Mouse (Mus musculus): ENCODE measurements around the gene Wfdc5. TPM values are rescaled to one million over a fixed set of nuclear protein-coding genes. Genes with fewer than 3 reads are reported as not detected.
A peak's percentile ranks its signal among the peaks of the same experiment; 100 is the strongest.

Gene Wfdc5
- total RNA-seq, 2 experiments from 2014 or later = not detected

- no peak for DNase-seq (ENCODE audit: low spot score in 2 of 2)
Measured at GRCm38 (mm10) chr2:164131586-164131985, 51.0 kb downstream of the Wfdc5 start.

DNA sequence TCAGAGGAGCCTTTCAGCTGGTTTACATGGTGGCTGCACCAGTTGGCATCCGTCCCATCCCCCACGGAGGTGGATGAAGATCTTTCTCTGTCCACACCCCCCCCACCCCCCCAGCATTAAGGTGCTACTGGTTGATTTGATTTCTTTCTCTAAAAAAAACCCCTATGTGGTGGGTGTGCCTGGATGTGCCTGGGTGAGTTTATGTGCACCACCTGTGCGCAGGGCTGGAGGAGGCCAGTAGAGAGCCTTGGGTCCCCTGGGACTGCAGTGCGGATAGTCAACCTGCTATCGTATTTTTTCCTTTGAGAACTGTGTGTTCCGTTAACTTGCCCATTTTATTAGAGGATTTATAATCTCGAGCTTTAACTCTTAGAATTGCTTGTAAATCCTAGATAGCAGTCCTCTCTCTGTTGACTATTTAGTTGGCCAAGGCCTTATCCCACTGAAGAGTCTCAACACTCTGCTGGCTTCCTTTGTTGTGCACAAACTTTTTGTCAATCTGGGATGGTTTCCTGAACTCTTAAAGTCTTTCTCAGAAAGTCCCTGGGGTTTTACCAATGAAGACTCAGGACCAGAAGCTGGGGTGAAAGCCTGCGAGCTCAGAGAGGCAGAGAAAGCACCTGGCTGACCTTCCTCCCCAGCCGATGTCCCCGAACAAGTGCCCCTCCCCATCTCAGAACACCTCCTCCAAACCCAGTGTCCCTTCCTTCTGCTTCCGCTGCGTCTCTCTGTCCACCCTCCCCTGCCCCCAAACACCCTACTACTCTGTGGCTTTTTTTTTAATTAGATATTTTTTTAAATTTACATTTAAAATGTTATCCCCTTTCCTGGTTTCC, 53.7 kb downstream of the Wfdc5 start:
- no peak for DNase-seq (ENCODE audit: low spot score in 2 of 2)

DNA sequence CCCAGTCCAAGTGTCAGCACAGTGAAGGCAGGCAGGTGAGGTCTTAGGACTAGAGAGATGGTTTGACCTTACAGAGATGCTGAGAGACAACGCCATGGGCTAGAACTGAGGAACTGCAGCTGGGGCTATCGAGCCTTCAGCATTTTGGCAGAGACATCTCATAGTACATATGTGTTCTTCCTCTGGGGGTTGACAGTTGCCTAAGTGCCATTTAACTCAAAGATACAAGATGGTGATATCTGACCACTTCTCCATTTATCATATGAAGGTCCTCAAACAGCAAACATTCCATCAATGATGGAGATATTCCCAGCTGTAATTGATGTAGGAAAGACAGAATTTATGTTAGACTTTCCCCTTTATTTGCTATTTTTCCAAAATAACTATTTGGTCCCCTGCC, 55.2 kb downstream of the Wfdc5 start:
- DNase-seq (ENCODE audit: low spot score in 2 of 2) = no peak

DNA sequence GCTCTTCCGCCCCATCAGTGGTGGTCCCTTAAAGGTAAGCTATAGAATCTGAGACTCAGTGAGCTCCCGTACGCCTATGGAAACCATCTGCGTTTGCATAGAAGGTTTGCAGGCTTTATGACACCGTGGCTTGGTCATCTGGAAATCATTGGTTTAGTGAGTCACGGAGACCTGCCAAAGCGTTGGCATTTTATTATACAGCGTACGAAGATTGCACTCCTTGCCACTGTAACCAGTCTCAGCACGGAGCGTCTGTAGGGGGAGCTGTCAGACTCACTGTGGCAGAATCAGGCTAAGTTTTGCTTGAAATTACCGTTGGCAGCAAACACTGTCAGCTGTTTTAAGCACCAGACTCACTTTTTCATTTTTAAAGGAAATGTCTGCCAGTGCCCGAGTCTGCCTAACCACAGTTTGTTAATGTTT, 56.0 kb downstream of the Wfdc5 start:
- DNase-seq (ENCODE audit: low spot score in 2 of 2) = peak; percentile 68 to 76

Other genes starting within 250 kb of the Wfdc5 start
- 100 to 1,000 TPM; 562 to 599 TPM for gene Ywhab, start 187.8 kb downstream of the Wfdc5 start, total RNA-seq (2021)
- gene Pabpc1l, start 157.3 kb downstream of the Wfdc5 start, total RNA-seq (2021) = 1 to 10 TPM; 1.7 TPM
- gene Stk4, start 112.4 kb downstream of the Wfdc5 start, total RNA-seq (2021) = 10 to 100 TPM; 36.7 to 41.4 TPM
- gene Tomm34, start 111.6 kb downstream of the Wfdc5 start, total RNA-seq (2021) = 10 to 100 TPM; 41.8 to 43.6 TPM
- 1 to 10 TPM; 6.5 to 7.7 TPM for gene Kcns1, start 11.6 kb downstream of the Wfdc5 start, total RNA-seq (2021)
- gene Wfdc12, start 7.9 kb upstream of the Wfdc5 start, total RNA-seq (2021) = not detected
- gene Wfdc15a, start 17.4 kb upstream of the Wfdc5 start, total RNA-seq (2021) = not detected
- gene Wfdc15b, start 38.9 kb upstream of the Wfdc5 start, total RNA-seq (2021) = not detected
- not detected for gene Svs2, start 55.7 kb upstream of the Wfdc5 start, total RNA-seq (2021)
- gene Svs3b, start 73.9 kb upstream of the Wfdc5 start, total RNA-seq (2021) = not detected
- gene Svs4, start 95.7 kb upstream of the Wfdc5 start, total RNA-seq (2021) = not detected
- not detected for gene Svs3a, start 106.5 kb upstream of the Wfdc5 start, total RNA-seq (2021)
- gene Svs6, start 134.0 kb upstream of the Wfdc5 start, total RNA-seq (2021) = not detected
- gene Svs5, start 150.0 kb upstream of the Wfdc5 start, total RNA-seq (2021) = not detected
- gene Slpi, start 206.4 kb upstream of the Wfdc5 start, total RNA-seq (2021) = 1 to 10 TPM; 1.0 to 1.4 TPM
- gene Rbpjl, start 220.4 kb upstream of the Wfdc5 start, total RNA-seq (2021) = under 1 TPM; 0.38 to 0.48 TPM
- gene Matn4, start 222.4 kb upstream of the Wfdc5 start, total RNA-seq (2021) = 10 to 100 TPM; 20.4 to 25.9 TPM